Mouse (Mus musculus) bone marrow macrophage, adult 2 months (primary cell): ENCODE measurements around the gene Slc12a5.

ENCODE experiments used
- CTCF ChIP-seq: IDR thresholded peaks from 2 replicates; pipeline ENCODE4 v1.5.1; 2012; ENCODE audit warnings: low read depth, mild to moderate bottlenecking, low read length, moderate library complexity
- POLR2A ChIP-seq: IDR thresholded peaks from 2 replicates; pipeline ENCODE4 v1.6.1; 2012; ENCODE audit warnings: mild to moderate bottlenecking, low read depth, low read length, borderline replicate concordance

DNA sequence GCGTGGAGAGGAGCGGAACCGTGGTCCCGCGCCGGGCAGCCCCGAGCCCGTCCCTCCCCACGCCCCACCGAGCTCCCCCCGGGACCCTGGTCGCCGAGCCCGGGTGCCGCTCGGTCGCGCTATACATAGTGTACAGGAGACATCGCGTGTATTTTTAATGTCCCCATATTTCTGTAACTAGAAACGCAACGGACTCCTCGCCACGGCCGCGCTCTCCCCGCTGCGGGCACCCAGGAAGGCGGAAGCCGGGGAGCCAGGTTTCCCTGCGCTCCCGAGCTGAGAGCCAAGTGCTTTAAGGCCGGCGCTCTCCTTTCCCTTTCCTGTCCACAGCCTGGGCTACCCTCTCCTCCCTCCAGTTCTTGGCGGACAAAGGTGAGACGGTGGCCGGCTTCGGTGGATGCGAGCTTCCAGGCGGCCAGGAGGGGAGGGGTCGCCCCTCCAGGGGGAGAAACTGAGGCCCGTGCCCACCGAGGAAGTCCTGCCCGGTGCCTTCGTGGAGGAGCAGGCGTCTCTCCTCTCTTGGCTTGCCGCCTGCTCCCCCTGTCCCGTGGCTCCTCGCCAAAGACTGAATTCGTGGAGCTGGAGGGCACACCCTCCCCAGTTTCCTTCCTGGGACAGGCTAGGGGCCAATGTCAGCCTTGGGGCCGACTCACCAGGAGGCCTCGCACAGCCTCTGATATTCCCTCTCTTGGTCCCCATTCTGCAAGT, 37.3 kb downstream of the Slc12a5 start:
- TF ChIP-seq CTCF, result no peak
- TF ChIP-seq POLR2A, result no peak
